Mouse (Mus musculus) Patski (cell line): ENCODE data around the gene Ldlrad3. TPM values are rescaled to one million over a fixed set of nuclear protein-coding genes. Genes with fewer than 3 reads are reported as not detected.

Experiments
- ATAC-seq: fragments of 100-300 bp; one replicate; pipeline ENCODE4 v1.8.0; 2021
- CTCF ChIA-PET: fragments of 350-600 bp; sonication (Branson Sonifier 250); formaldehyde crosslinking; loops from one replicate; lab custom pipeline; 2022; ENCODE audit warnings: inconsistent platforms; lab: Charles Lee
- POLR2A ChIA-PET: fragments of 350-600 bp; sonication (Branson Sonifier 250); formaldehyde crosslinking; loops from one replicate; lab custom pipeline; 2022; ENCODE audit warnings: antibody characterized with exemption, inconsistent platforms; lab: Charles Lee
- DNase-seq: peaks from one replicate; pipeline ENCODE4 v3.0.0-alpha.2; 2011; ENCODE audit warnings: low read depth, low spot score
- H3K27me3 ChIP-seq: fragments of 371-371 bp; one replicate; pipeline ENCODE4 v1.5.1; 2021
- CTCF ChIP-seq: fragments of 100-300 bp; IDR thresholded peaks from one replicate; pipeline ENCODE4 v1.5.1; 2021
- in situ Hi-C: fragments of 300-500 bp; cut with MboI; formaldehyde crosslinking; loops from 3 replicates; pipeline ENCODE4 v1.11.1; 2018; ENCODE audit warnings: low pct_unique_long_range_greater_than_20kb, mixed read lengths
- polyA plus RNA-seq: library from polyadenylated mRNA; unstranded; gene quantifications from one replicate; pipeline ENCODE4 v1.2.3, GENCODE M21; 2021

The Ldlrad3 gene
- polyA plus RNA-seq, 1 experiment from 2014 or later, result 8.1 TPM

DNA sequence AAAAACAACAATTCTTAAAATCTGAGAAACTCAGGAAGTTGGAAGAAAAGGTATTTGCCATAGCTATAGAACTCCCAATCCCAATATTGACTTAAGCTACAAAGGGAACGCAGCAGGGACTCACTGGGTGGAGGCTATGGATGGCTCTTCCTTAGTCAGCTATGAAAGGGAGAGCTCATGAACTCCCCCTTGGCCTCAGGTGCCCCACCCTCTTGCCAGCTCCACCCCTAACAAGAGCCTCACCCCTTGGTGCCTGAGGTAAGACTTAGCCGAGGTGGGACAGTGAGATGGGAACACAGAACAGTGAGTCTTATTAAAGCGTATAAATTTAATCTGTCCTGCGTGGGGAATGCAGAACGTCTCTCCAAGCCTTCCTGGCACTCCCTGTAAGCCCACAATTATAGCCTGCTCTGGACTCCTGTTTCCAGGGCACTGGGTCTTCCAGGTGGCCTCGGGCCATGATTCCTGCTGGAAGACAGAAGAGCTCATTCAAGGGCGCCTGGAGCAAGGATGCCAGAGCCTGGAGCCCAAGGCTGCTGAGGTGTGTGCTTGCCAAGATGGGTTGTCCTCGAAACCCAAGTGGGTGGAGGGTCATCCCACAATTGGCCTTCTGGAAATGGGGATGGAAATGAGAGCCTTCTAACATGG is 55.9 kb downstream of the Ldlrad3 start:
- ChIA-PET POLR2A (no interaction called here), CTCF (interaction anchor here (0.6 to 1.0 kb wide), 2 partner anchors 8 to 10 kb away, joined by 3 to 4 read pairs; no protein-coding TSS in a partner anchor)
- DNase-seq (no peak), ATAC-seq (no peak)
- in situ Hi-C loops, result no loop called here
- TF ChIP-seq CTCF, result no peak
- H3K27me3 ChIP-seq, result no peaks in the 10 kb centered on the region

GRCm38 (mm10) chr2:102129235-102129634 is 57.0 kb downstream of the Ldlrad3 start:
- POLR2A ChIA-PET, result no interaction called here
- in situ Hi-C loops, result no loop called here
- DNase-seq, result no peak
- no peaks in the 10 kb centered on the region for H3K27me3 ChIP-seq
- no peak for TF ChIP-seq CTCF
- CTCF ChIA-PET, result no interaction called here
- ATAC-seq, result no peak

GRCm38 (mm10) chr2:102128500-102129030 is 57.6 kb downstream of the Ldlrad3 start:
- no peak for DNase-seq
- ChIA-PET CTCF (no interaction called here), POLR2A (interaction anchor here (0.6 kb wide), 1 partner anchor 303 kb away, joined by 3 read pairs; no protein-coding TSS in a partner anchor)
- H3K27me3 ChIP-seq, result no peaks in the 10 kb centered on the region
- no peak for TF ChIP-seq CTCF
- in situ Hi-C loops, result no loop called here
- no peak for ATAC-seq

GRCm38 (mm10) chr2:102127791-102128387 is 58.3 kb downstream of the Ldlrad3 start:
- no peaks in the 10 kb centered on the region for H3K27me3 ChIP-seq
- no peak for DNase-seq
- no peak for ATAC-seq
- in situ Hi-C loops, result no loop called here
- no peak for TF ChIP-seq CTCF
- ChIA-PET POLR2A (interaction anchor here (0.6 kb wide), 1 partner anchor 303 kb away, joined by 3 read pairs; no protein-coding TSS in a partner anchor), CTCF (no interaction called here)

DNA sequence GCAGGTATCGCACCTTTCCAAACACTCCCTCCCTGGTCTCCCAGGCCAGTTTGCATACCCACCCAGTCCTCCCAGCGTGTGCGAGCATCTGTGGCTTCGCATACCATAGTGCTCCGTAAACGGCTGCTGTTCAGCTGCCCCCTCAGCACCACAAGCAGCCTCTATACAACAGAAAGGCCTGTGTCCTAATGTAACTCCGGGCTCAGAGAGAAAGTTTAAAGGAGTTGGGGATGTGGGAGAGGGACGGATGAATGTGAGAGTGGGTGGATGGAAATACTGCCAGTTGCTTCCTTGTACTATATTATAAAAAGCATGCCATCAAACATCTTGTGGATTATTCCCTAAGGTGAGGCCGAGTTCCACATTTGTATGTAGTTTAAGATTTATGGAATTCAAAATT is 59.0 kb downstream of the Ldlrad3 start:
- ATAC-seq, result no peak
- CTCF ChIA-PET, result no interaction called here
- POLR2A ChIA-PET, result no interaction called here
- in situ Hi-C loops, result no loop called here
- DNase-seq, result no peak
- TF ChIP-seq CTCF, result no peak
- no peaks in the 10 kb centered on the region for H3K27me3 ChIP-seq

DNA sequence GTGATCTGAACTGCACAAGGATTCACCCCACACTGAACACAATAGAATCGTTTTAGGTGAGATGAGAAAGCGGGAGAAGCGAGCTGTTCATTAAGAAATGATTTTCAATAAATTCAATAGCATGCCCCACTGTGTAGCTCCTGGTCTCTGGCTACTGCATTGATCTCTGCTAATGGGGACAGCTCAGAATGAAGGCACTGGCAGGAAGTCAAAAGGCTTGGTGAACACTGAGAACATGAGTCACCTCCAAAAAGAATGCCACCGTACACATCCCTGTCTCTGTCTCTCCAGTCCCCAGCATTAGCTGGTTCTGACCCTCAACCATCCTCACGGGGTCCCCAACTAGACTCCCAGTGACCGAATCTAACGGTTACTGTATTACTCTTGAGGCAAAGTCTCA is 60.1 kb downstream of the Ldlrad3 start:
- ChIA-PET POLR2A (no interaction called here), CTCF (interaction anchor here (1.3 kb wide), 1 partner anchor 16 kb away, joined by 4 read pairs; no protein-coding TSS in a partner anchor)
- DNase-seq (no peak), ATAC-seq (no peak)
- in situ Hi-C loops, result no loop called here
- TF ChIP-seq CTCF, result no peak
- H3K27me3 ChIP-seq, result no peaks in the 10 kb centered on the region

- no peaks in the 10 kb centered on the region for H3K27me3 ChIP-seq
- ATAC-seq (no peak), DNase-seq (no peak)
- in situ Hi-C loops, result no loop called here
- TF ChIP-seq CTCF, result no peak
- ChIA-PET POLR2A (no interaction called here), CTCF (no interaction called here)
Observed at GRCm38 (mm10) chr2:102125042-102125441, 61.1 kb downstream of the Ldlrad3 start.

DNA sequence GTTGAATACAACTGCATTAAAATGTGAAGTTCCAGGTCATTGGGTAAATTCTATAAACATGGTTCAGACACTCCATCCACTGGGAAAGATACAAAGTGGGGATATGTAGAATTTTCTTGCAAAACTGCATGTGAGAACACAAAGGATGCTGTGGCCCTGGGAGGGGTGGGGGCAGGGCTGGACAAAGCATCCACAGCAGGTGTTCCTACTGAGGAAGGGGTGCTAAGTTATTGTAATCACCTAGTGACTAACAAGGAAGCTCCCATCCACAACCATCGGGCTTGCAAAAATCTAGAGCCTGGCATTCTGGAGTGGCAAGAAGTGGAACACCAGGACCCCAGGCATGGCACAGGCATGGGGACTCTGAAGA is 64.1 kb downstream of the Ldlrad3 start:
- CTCF ChIA-PET, result no interaction called here
- DNase-seq (no peak), ATAC-seq (no peak)
- in situ Hi-C loops, result no loop called here
- no peaks in the 10 kb centered on the region for H3K27me3 ChIP-seq
- POLR2A ChIA-PET, result no interaction called here
- no peak for TF ChIP-seq CTCF

- no peak for TF ChIP-seq CTCF
- no peaks in the 10 kb centered on the region for H3K27me3 ChIP-seq
- in situ Hi-C loops, result no loop called here
- ATAC-seq, result no peak
- no peak for DNase-seq
- ChIA-PET CTCF (no interaction called here), POLR2A (interaction anchor here (0.6 kb wide), 1 partner anchor 92 kb away, joined by 3 read pairs; no protein-coding TSS in a partner anchor)
Observed at GRCm38 (mm10) chr2:102121440-102122145, 64.6 kb downstream of the Ldlrad3 start.

DNA sequence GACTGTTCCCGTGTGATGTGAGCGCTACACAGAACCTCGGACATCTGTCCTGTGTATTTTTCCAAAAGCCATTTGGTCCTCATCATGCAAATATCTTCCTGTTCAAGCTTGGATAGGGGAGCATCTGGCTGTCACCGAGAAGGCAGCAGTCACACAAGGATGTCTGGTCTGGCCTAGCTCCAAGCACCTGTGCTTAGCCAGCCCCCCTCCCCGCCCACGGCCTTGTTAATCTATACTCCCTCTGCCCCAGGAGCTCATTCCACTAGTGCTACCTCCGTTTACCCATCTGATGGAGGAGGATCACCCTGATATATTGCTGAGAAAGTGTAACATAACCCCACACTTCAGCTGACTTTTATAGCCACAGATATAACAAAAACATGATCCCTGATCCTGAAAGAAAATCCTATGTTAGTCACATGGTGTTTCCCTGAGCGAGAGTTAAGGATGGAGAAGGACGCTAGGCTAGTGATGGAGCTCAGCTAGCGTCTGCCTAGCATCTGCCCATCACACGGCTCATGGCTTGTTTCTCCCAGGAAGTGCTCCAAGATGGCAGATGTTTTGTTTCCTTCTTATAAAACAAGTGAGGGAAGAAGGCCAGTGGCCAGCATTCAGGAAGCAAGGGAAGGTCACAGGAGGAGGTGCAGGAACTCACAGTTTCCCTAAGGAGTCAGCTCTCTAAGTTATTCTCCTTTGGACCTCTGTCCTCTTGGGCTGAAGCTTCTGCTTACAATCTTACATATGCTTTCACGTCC is 66.3 kb downstream of the Ldlrad3 start:
- no peaks in the 10 kb centered on the region for H3K27me3 ChIP-seq
- no peak for ATAC-seq
- in situ Hi-C loops, result no loop called here
- ChIA-PET POLR2A (interaction anchor here (0.7 kb wide), 1 partner anchor 51 kb away, joined by 3 read pairs; no protein-coding TSS in a partner anchor), CTCF (no interaction called here)
- no peak for DNase-seq
- no peak for TF ChIP-seq CTCF
